Mouse (Mus musculus) left cerebral cortex, adult 2 months (tissue): ENCODE results near the gene Mfsd5. TPM values are rescaled to one million over a fixed set of nuclear protein-coding genes. Genes with fewer than 3 reads are reported as not detected.
A peak's percentile ranks its signal among the peaks of the same experiment; 100 is the strongest.

Experiments used
- DNase-seq, 2 experiments: peaks; one replicate each; pipeline ENCODE4 v3.0.0; 2021 to 2022; ENCODE audit warnings: low spot score in 2 of 2, mixed read lengths in 1 of 2; ENCODE audit errors: extremely low spot score in 1 of 2
- H3K27ac ChIP-seq: fragments of 200-600 bp; 2 replicates; pipeline ENCODE4 v1.8.1; 2022
- H3K4me3 ChIP-seq: fragments of 200-600 bp; 2 replicates; pipeline ENCODE4 v1.8.1; 2022
- CTCF ChIP-seq: fragments of 200-600 bp; IDR thresholded peaks from 2 replicates; pipeline ENCODE4 v1.8.1; 2022; ENCODE audit warnings: antibody characterized with exemption, mild to moderate bottlenecking, moderate library complexity
- intact Hi-C: fragments of 180-260 bp; cut with DNase I; formaldehyde crosslinking; loops from one replicate; pipeline ENCODE4 v1.15.1; 2025
- total RNA-seq, 2 experiments: library from RNA; stranded (reverse); gene quantifications; 2 replicates each; pipeline ENCODE4 v1.2.3; 2021

Gene Mfsd5
- total RNA-seq, 2 experiments from 2014 or later, result 40.6 to 42.8 TPM

DNA sequence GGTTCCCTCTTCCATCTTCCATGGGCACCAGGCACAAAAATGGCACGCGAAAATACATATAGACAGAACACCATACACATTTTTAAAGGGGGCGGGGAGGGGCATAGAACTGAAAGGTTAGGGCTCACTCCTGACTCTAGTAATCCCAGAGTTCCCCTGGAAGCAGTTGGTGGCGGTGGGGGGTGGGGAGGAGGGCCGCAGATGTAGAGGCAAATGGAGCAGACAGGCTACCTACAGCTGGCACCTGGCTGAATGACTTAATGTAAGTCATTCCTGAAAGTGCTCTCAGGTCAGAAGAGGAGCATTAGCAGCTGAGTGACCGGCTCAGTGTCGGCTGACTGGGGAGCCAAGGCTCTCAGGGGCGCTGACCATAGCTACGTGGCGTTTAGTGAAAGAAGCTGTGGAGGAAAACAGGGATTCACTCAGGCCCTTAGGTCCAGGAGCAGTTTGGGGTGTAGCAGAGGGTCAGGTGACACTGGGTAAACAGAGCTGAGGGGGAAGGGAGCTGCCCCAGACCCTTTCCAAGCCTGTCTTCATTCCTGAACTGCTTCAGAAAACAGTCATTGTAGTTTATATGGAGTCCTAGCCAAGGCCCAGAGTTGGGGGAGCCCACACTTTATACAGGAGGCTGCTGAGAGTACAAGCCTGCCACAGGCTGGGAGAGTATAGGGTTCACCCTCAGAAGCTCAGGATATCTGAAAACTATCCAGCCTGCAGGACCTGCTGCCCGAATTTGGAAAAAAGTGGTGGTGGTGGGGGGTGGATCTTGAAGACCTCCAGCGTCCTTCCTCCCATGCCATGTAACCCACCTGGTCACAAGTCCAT lies 36.6 kb upstream of the Mfsd5 start:
- Histone ChIP-seq H3K27ac (no peak overlapping the region), H3K4me3 (no peak overlapping the region)
- TF ChIP-seq CTCF, result no peak
- intact Hi-C loops, result no loop called here
- DNase-seq, result no peak

DNA sequence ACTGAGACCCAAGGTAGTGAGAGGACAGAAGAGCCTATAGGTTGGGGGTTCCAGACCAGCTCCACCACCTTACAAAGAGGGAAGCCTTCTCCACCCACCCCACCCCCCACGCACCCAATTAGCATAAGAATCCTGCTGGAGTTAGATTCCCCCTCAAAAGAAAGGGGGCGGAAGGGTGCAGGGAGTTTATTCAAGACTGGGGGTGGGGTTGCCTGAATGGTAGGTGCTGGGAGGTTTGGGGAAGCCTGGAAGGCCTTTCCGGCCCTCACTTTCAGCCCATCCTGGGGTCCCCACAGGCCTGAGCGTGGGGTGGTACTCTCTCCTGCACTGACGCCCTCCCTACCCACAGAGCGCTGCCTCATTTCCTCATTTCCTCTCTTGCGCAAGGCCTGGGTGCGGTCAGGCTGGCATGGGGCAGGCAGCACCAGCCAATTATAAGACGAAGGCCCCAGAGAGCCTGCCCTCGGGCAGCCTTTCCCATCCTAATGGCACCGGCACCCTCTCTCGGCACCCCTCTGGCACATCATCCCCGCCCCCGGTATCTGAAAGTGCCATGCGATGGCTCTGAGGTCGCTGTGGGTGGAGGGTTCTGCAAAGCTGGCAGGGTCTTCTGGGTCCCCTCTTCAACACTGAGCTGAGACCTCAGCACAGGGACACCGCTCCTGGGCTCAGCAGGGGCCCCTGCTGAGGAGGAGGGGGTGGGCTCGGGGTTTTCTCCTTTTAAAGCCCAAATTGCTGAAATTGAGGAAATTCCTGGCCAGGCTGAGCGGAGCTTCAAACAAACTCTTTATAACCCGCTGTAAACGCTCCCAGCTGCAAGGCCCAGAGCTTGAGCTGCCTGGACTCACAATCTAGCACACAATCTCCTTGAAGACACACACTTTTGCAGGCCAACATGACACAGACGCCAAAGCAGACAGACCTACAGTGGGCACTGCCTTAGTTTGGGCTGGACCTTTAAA lies 35.7 kb upstream of the Mfsd5 start:
- no peak for DNase-seq
- Histone ChIP-seq H3K27ac (peak overlapping the region; percentile 66), H3K4me3 (peak overlapping the region; percentile 24)
- intact Hi-C loops, result no loop called here
- no peak for TF ChIP-seq CTCF

DNA sequence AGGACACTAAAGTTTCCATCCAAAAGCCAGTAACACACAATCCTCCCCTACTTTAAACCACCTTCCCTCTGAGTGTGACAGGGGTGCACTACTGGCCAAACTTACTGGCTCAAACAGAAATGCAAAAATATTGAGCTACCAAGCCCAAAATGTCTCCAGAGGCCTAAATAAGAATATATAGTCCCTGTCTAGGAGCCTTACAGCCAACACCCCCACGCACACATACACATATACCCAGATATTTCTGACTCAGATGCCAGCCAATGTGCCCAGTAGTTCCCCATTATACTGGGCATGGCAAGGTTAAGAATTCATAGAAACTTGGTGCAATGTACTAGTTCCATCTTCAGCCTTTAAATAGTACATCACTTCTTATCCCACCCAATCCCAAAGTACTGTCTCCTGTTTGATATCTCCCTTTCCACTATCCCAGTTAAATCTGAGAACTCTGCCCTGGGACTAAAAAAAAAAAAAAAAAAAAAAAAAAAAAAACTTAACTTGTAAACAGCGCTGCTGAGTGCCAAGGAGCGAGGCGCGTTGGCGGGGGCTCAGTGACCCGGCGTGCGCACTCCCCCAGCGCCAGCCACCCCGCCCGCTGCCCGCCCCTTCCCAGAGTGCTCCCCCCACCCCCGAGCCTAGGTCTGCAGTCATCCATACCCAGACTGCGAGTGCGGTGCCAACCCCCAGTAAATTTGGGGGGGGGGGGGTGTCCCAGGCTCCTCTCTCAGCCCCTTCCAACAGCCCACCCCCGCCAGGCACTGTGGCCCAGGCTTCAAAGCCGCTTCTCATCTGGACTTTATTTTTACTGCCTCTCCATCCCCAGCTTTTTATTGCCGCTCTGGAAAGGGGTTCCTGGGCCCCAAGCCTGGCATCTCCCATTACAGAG lies 34.7 kb upstream of the Mfsd5 start:
- no peak for TF ChIP-seq CTCF
- intact Hi-C loops, result no loop called here
- Histone ChIP-seq H3K27ac (peak overlapping the region; percentile 97; the same call in 1 of the 2 replicates), H3K4me3 (peak overlapping the region; percentile 65)
- DNase-seq, result no peak

GRCm38 (mm10) chr15:102245461-102245881 lies 33.8 kb upstream of the Mfsd5 start:
- no peak for DNase-seq
- Histone ChIP-seq H3K4me3 (peak overlapping the region; percentile 65), H3K27ac (peak overlapping the region; percentile 97; the same call in 1 of the 2 replicates)
- TF ChIP-seq CTCF, result no peak
- intact Hi-C loops, result no loop called here

GRCm38 (mm10) chr15:102245891-102246741 lies 33.1 kb upstream of the Mfsd5 start:
- Histone ChIP-seq H3K27ac (peak overlapping the region; percentile 97), H3K4me3 (peak overlapping the region; percentile 65)
- no peak for TF ChIP-seq CTCF
- DNase-seq, result peak; percentile 52 to 75
- intact Hi-C loops, result loop anchor here (2.0 kb wide), 1 partner anchor 33 kb away; the partner anchor contains the start of gene Mfsd5

DNA sequence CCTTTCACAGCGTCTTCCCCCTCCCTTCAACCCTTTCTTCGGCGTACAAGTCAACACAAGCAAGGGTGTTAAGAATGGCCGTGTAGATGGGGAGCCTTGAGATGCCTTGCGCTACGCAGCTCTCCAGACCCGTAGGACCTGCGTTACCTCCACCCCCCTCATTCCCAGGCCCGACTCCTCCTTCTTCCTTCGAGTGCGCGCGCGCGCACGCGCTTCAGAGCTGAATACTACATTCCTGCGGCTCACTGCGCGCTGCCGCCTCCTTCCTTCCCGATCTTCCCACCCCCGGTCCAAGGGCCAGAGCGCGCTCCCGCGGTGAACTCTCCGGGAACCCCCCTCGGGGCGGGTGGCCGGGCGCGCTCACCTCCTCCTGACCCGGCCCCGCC lies 32.4 kb upstream of the Mfsd5 start:
- Histone ChIP-seq H3K4me3 (peak overlapping the region; percentile 65), H3K27ac (peak overlapping the region; percentile 97)
- TF ChIP-seq CTCF, result no peak
- intact Hi-C loops, result loop anchor here (2.0 kb wide), 1 partner anchor 32 kb away; the partner anchor contains the start of gene Mfsd5
- peak; percentile 84 to 89 for DNase-seq

DNA sequence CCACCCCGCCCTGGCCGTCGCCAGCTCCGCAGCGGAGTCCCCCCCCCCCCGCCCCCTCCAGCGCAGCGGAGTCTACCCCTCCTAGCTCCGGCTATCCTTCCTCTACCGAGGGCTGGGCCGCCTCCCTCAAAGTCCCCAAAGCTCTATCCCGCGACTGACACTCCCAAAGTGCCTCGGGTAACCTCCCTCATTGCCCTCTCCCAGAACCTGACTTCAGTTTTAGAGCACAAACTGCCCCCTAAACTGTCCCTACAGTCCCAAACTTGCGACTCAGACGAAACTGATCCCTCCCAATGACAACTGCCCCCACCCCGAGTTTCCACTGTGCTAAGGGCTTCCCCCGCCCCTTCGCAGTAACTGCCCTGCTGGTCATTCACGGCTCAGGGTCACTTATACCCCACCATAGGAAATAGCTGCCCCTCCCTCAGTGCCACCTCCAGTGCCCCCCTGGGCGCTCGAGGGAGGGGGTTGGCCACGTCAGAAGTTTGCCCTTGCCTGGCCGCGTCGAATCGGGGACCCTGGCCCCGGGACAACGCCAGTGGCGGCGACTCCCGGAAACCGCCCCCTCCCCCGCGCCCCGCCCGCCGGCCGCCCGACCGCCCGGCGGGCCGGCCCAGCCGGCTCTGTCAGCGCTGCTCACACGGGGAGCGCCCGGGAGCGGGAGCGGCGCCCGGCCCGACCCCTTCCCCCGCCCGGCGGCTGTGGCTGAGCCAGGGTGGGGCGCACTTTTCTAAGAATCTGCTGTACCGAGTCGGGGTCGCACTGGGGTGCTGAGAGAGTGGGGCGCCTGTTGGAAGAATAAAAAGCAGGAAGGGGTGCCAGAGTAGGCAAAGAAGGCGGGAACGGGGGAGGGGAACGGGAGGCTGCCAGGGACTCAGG lies 31.8 kb upstream of the Mfsd5 start:
- intact Hi-C loops, result loop anchor here (2.0 kb wide), 1 partner anchor 31 kb away; the partner anchor contains the start of gene Mfsd5
- H3K4me3 ChIP-seq, result peak overlapping the region; percentile 65
- DNase-seq, result peak; percentile 38 to 50
- TF ChIP-seq CTCF, result no peak
- peak overlapping the region; percentile 97 for H3K27ac ChIP-seq

DNA sequence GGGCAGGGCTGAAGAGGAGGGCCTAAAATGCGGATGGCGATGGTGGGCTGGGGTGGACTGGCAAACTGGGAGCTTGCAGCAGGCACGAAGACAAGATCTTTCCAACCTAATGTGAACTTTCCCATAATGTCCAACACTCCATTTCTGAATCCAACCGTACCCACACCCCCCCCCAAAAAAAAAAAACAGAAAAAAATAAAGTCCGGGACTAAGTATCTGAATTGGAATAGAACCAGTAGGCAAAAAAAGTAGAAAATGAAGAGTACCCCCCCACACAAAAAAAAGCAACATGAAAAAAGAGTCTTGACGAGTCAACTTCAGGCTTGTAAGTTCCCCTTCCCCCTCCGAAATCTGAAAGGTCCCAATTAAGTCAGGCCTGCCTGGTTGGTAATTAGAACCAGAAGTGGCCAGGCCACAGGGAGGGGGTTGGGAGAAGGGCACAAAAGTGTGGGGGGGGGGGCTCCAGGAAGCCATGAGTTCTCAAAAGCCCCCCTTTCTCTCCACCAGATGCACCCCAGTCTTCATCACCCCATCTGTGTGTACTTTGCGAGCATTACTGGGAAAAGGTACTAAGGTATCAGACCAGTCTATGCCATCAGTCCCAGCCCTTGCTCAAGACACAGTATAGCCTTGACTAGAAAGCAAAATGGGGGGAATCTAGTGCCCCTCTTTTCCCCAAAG lies 31.0 kb upstream of the Mfsd5 start:
- no peak for TF ChIP-seq CTCF
- intact Hi-C loops, result no loop called here
- no peak for DNase-seq
- H3K4me3 ChIP-seq, result peak overlapping the region; percentile 65
- H3K27ac ChIP-seq, result peak overlapping the region; percentile 69

GRCm38 (mm10) chr15:102248812-102249191 lies 30.5 kb upstream of the Mfsd5 start:
- DNase-seq, result no peak
- H3K4me3 ChIP-seq, result no peak overlapping the region
- intact Hi-C loops, result no loop called here
- no peak for TF ChIP-seq CTCF
- no peak overlapping the region; the same call in 1 of the 2 replicates for H3K27ac ChIP-seq
